Mouse (Mus musculus) CH12.LX (cell line): ENCODE results near the gene Slc12a6. TPM values are rescaled to one million over a fixed set of nuclear protein-coding genes. Genes with fewer than 3 reads are reported as not detected.
A peak's percentile ranks its signal among the peaks of the same experiment; 100 is the strongest.

Experiments used
- DNase-seq: peaks from one replicate; pipeline ENCODE4 v3.0.0-alpha.2; 2013; ENCODE audit errors: extremely low read depth
- H3K27ac ChIP-seq: 2 replicates; pipeline ENCODE4 v1.5.1; 2012; ENCODE audit warnings: low read depth, mild to moderate bottlenecking, control low read depth, moderate library complexity; ENCODE audit not compliant: insufficient read depth
- H3K27me3 ChIP-seq: replicated peaks from 2 replicates; pipeline ENCODE3; 2012; ENCODE audit warnings: inconsistent platforms
- H3K36me3 ChIP-seq, 2 experiments: replicated peaks in 1 of 2; 2 replicates each; pipeline versions ENCODE3 to v1.6.1; 2012; ENCODE audit warnings: inconsistent platforms in 1 of 2, low read length in 1 of 2, mild to moderate bottlenecking in 1 of 2, mixed read lengths in 1 of 2, moderate library complexity in 1 of 2; ENCODE audit not compliant: control insufficient read depth in 1 of 2, insufficient read depth in 1 of 2
- H3K4me1 ChIP-seq, 2 experiments: 2 replicates each; pipeline ENCODE4 v1.6.1; 2012; ENCODE audit warnings: inconsistent platforms in 1 of 2, moderate library complexity in 1 of 2; ENCODE audit not compliant: insufficient read depth in 2 of 2, control insufficient read depth in 1 of 2
- H3K4me2 ChIP-seq: 2 replicates; pipeline ENCODE4 v1.6.1; 2012; ENCODE audit warnings: low read depth, mild to moderate bottlenecking, control low read depth; ENCODE audit not compliant: poor library complexity, insufficient read depth, severe bottlenecking
- H3K4me3 ChIP-seq, 3 experiments: fragments of 150-350 bp in 1 of 3; sonication (generic) in 1 of 3; replicated peaks in 1 of 3; 2 replicates each; pipeline versions ENCODE3 to v1.5.1; 2011 to 2012; ENCODE audit warnings: low read depth in 2 of 3, low read length in 2 of 3, mild to moderate bottlenecking in 2 of 3, moderate library complexity in 2 of 3, control low read depth in 1 of 3, improper control_type of control experiment in 1 of 3, inconsistent platforms in 1 of 3, mixed read lengths in 1 of 3; ENCODE audit not compliant: poor library complexity in 1 of 3
- H3K79me2 ChIP-seq: replicated peaks from 2 replicates; pipeline ENCODE4 v1.6.1; 2012; ENCODE audit warnings: mild to moderate bottlenecking, moderate library complexity; ENCODE audit not compliant: control insufficient read depth, poor library complexity, insufficient read depth, severe bottlenecking; ENCODE audit errors: extremely low read depth
- H3K9ac ChIP-seq: 2 replicates; pipeline ENCODE4 v1.6.1; 2012; ENCODE audit warnings: low read depth, mild to moderate bottlenecking, control low read depth, moderate library complexity; ENCODE audit not compliant: insufficient read depth
- H3K9me3 ChIP-seq: replicated peaks from 2 replicates; pipeline ENCODE3; 2012; ENCODE audit warnings: low read length, inconsistent platforms, mixed read lengths
- BHLHE40 ChIP-seq: IDR thresholded peaks from 2 replicates; pipeline ENCODE4 v1.6.1; 2011; ENCODE audit warnings: mild to moderate bottlenecking, low read depth, low read length, improper control_type of control experiment
- CHD1 ChIP-seq: IDR thresholded peaks from 2 replicates; pipeline ENCODE4 v1.6.1; 2012; ENCODE audit warnings: low read depth, low read length, improper control_type of control experiment, inconsistent platforms
- CTCF ChIP-seq, 2 experiments: IDR thresholded peaks in 1 of 2; conservative IDR thresholded peaks in 1 of 2; 2 replicates each; pipeline ENCODE4 v1.5.1; 2011 to 2012; ENCODE audit warnings: low read depth in 2 of 2, low read length in 2 of 2, improper control_type of control experiment in 1 of 2, inconsistent platforms in 1 of 2, mild to moderate bottlenecking in 1 of 2, moderate library complexity in 1 of 2
- E2F4 ChIP-seq: IDR thresholded peaks from 2 replicates; pipeline ENCODE4 v1.6.1; 2011; ENCODE audit warnings: low read depth, low read length, improper control_type of control experiment; ENCODE audit not compliant: insufficient replicate concordance
- ELF1 ChIP-seq: IDR thresholded peaks from 2 replicates; pipeline ENCODE4 v1.6.1; 2014; ENCODE audit warnings: low read depth, mild to moderate bottlenecking, inconsistent platforms, low read length, improper control_type of control experiment
- GABPA ChIP-seq: IDR thresholded peaks from 2 replicates; pipeline ENCODE4 v1.6.1; 2012; ENCODE audit warnings: low read depth, low read length, improper control_type of control experiment, inconsistent platforms; ENCODE audit not compliant: insufficient replicate concordance
- IRF4 ChIP-seq: IDR thresholded peaks from 2 replicates; pipeline ENCODE4 v1.6.1; 2014; ENCODE audit warnings: low read depth, mild to moderate bottlenecking, inconsistent platforms, low read length, improper control_type of control experiment
- KAT2A ChIP-seq: IDR thresholded peaks from 2 replicates; pipeline ENCODE4 v1.6.1; 2012; ENCODE audit warnings: low read length, improper control_type of control experiment, inconsistent platforms; ENCODE audit not compliant: insufficient replicate concordance
- MAFK ChIP-seq: IDR thresholded peaks from 2 replicates; pipeline ENCODE4 v1.6.1; 2011; ENCODE audit warnings: low read length, improper control_type of control experiment; ENCODE audit not compliant: insufficient replicate concordance
- MAX ChIP-seq: IDR thresholded peaks from 2 replicates; pipeline ENCODE4 v1.6.1; 2011; ENCODE audit warnings: low read length, improper control_type of control experiment
- MAZ ChIP-seq: IDR thresholded peaks from 2 replicates; pipeline ENCODE4 v1.6.1; 2012; ENCODE audit warnings: low read depth, mild to moderate bottlenecking, inconsistent platforms, low read length, improper control_type of control experiment, moderate library complexity
- MXI1 ChIP-seq: IDR thresholded peaks from 2 replicates; pipeline ENCODE4 v1.6.1; 2011; ENCODE audit warnings: mild to moderate bottlenecking, low read depth, low read length, improper control_type of control experiment
- NELFE ChIP-seq: IDR thresholded peaks from 2 replicates; pipeline ENCODE4 v1.6.1; 2011; ENCODE audit warnings: low read depth, low read length, improper control_type of control experiment
- POLR2AphosphoS2 ChIP-seq: IDR thresholded peaks from 2 replicates; pipeline ENCODE4 v1.6.1; 2011; ENCODE audit warnings: low read depth, low read length, improper control_type of control experiment
- RAD21 ChIP-seq: IDR thresholded peaks from 2 replicates; pipeline ENCODE4 v1.6.1; 2011; ENCODE audit warnings: low read depth, mild to moderate bottlenecking, low read length, improper control_type of control experiment, moderate library complexity
- SMC3 ChIP-seq: IDR thresholded peaks from 2 replicates; pipeline ENCODE4 v1.6.1; 2011; ENCODE audit warnings: low read depth, low read length, improper control_type of control experiment
- TBP ChIP-seq: conservative IDR thresholded peaks from 2 replicates; pipeline ENCODE4 v1.6.1; 2011; ENCODE audit warnings: low read depth, low read length, improper control_type of control experiment
- UBTF ChIP-seq: IDR thresholded peaks from 2 replicates; pipeline ENCODE4 v1.6.1; 2012; ENCODE audit warnings: low read depth, mild to moderate bottlenecking, inconsistent platforms, low read length, improper control_type of control experiment, moderate library complexity
- USF1 ChIP-seq: IDR thresholded peaks from 2 replicates; pipeline ENCODE4 v1.6.1; 2014; ENCODE audit warnings: low read depth, mild to moderate bottlenecking, inconsistent platforms, low read length, improper control_type of control experiment
- USF2 ChIP-seq: conservative IDR thresholded peaks from 2 replicates; pipeline ENCODE4 v1.6.1; 2011; ENCODE audit warnings: low read depth, low read length, improper control_type of control experiment
- ZKSCAN1 ChIP-seq: IDR thresholded peaks from 2 replicates; pipeline ENCODE4 v1.6.1; 2012; ENCODE audit warnings: low read depth, inconsistent platforms, low read length, improper control_type of control experiment, borderline replicate concordance
- ZMIZ1 ChIP-seq: IDR thresholded peaks from 2 replicates; pipeline ENCODE4 v1.6.1; 2012; ENCODE audit warnings: low read depth, mild to moderate bottlenecking, inconsistent platforms, low read length, improper control_type of control experiment
- ZNF384 ChIP-seq: IDR thresholded peaks from 2 replicates; pipeline ENCODE4 v1.6.1; 2012; ENCODE audit warnings: low read depth, low read length, improper control_type of control experiment, inconsistent platforms
- dilution Hi-C: fragments of 300-500 bp; cut with MboI; formaldehyde crosslinking; loops from 2 replicates; pipeline ENCODE4 v1.14.3; 2020; ENCODE audit warnings: low sequenced_read_pairs; ENCODE audit not compliant: extremely low pct_unique_long_range_greater_than_20kb, extremely low pct_ligation_motif_present
- in situ Hi-C: fragments of 300-500 bp; cut with MboI; formaldehyde crosslinking; loops from 3 replicates; pipeline ENCODE4 v1.14.3; 2019; ENCODE audit warnings: low sequenced_read_pairs, low pct_ligation_motif_present, low pct_unique_long_range_greater_than_20kb, mixed read lengths
- polyA plus RNA-seq: library from polyadenylated mRNA; unstranded; fragments of >175 nt; gene quantifications from 2 replicates; pipeline ENCODE4 v1.2.1, GENCODE M21; 2012; ENCODE audit warnings: low read depth; ENCODE audit not compliant: insufficient read length
- total RNA-seq, 2 experiments: library from RNA; depleted of rRNA; stranded (reverse); fragments of 300-350 nt in 1 of 2; fragments of >200 nt in 1 of 2; gene quantifications; 2 replicates each; pipeline ENCODE4 v1.2.3; 2012 to 2014

Gene Slc12a6
- total and polyA plus RNA-seq, 3 experiments, result 7.8 to 14.8 (median 10.5) TPM

GRCm38 (mm10) chr2:112261748-112262653 is 3.6 kb upstream of the Slc12a6 start, which contains the start of gene Nop10 (continued):
- TF ChIP-seq CTCF (conservative IDR thresholded peaks at IDR 0.05 in 1 of 2, IDR thresholded peaks at IDR 0.05 in 1 of 2; ENCODE audit: low read depth in 2 of 2, low read length in 2 of 2), result peak; percentile 84 to 86
- TF ChIP-seq, all 38 proteins: peak for 25

DNA sequence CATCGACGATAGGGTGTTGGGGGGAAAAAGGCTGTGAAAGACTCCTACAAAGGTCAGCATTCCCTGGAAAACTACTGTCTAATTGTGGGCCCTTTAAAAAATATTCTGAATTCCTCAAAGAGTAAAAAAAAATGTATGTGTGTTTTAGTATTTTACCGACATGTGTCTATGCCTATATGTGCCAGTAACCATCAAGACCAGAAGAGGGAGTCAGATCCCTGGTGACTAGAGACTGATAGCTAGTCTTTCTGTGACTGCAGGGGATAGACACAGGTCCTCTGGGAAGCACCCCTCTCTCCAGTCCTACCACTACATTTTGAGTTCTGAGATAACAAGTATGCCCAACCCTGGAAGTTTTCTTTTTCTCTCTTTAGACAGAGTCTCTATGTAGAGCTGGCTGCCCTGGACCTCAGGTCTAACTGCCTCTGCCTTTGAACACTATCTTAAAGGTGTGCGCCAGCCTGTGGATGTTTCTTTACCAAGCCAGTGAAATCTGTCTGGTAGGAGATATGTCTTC is 2.8 kb upstream of the Slc12a6 start:
- H3K9me3 ChIP-seq, result no peaks in the 10 kb centered on the region
- in situ Hi-C loops, result loop anchor here (10.0 kb wide), 2 partner anchors 102 to 212 kb away; partner anchors contain the start of gene Emc4
- peaks cover 35% of the 10 kb centered on the region for H3K79me2 ChIP-seq
- DNase-seq, result peak; percentile 58
- peak overlapping the region; percentile 66 for H3K9ac ChIP-seq
- H3K36me3 ChIP-seq, result peaks cover 0 to 14% of the 10 kb centered on the region in 2 experiments
- TF ChIP-seq MXI1, result 0 out of 2 replicates have a peak, but pooled peaks have one; percentile 33
- TF ChIP-seq MAZ, result no peak
- TF ChIP-seq GABPA, result no peak
- no peak for TF ChIP-seq E2F4
- TF ChIP-seq USF1, result no peak
- TF ChIP-seq SMC3, result peak; percentile 44
- TF ChIP-seq POLR2AphosphoS2, result no peak
- TF ChIP-seq USF2, result no peak
- no peak for TF ChIP-seq BHLHE40
- no peak for TF ChIP-seq UBTF
- no peak for TF ChIP-seq CHD1
- no peak for TF ChIP-seq IRF4
- TF ChIP-seq CTCF (conservative IDR thresholded peaks at IDR 0.05 in 1 of 2, IDR thresholded peaks at IDR 0.05 in 1 of 2; ENCODE audit: low read depth in 2 of 2, low read length in 2 of 2), result peak in 1 of 2 experiments; percentile 69; a peak in 2 of 4 replicates
- no peak for TF ChIP-seq ZMIZ1
- TF ChIP-seq KAT2A, result no peak
- TF ChIP-seq TBP, result no peak
- TF ChIP-seq RAD21, result peak; percentile 65
- TF ChIP-seq ELF1, result no peak
- no peak for TF ChIP-seq MAX
- no peak; the same call in 1 of the 2 replicates for TF ChIP-seq ZNF384
- TF ChIP-seq ZKSCAN1, result no peak
- no peak for TF ChIP-seq MAFK
- no peak for TF ChIP-seq NELFE
- peak overlapping the region; percentile 97 for H3K4me2 ChIP-seq
- H3K4me3 ChIP-seq, result peak overlapping the region; percentile 64 to 85 (median 74)
- no peaks in the 10 kb centered on the region for H3K27me3 ChIP-seq
- H3K27ac ChIP-seq, result peak overlapping the region; percentile 8; the same call in 1 of the 2 replicates
- dilution Hi-C loops, result no loop called here
- peaks cover 2 to 28% of the 10 kb centered on the region in 2 experiments; a peak in 2 of 4 replicates for H3K4me1 ChIP-seq
